Mouse (Mus musculus) MEL-GATA-1-ER (cell line): ENCODE data around the gene Slc24a3.

Experiments used
- DNase-seq: peaks from one replicate; pipeline ENCODE4 v3.0.0-alpha.2; 2012; ENCODE audit warnings: low read depth; ENCODE audit errors: extremely low read depth

Gene Slc24a3

GRCm38 (mm10) chr2:145420967-145421888 is 253.7 kb downstream of the Slc24a3 start:
- DNase-seq = no peak

GRCm38 (mm10) chr2:145421889-145422212 is 254.3 kb downstream of the Slc24a3 start:
- no peak for DNase-seq

- DNase-seq = no peak
These were observed 262.4 kb downstream of the Slc24a3 start for GRCm38 (mm10) chr2:145429982-145430381.

GRCm38 (mm10) chr2:145434068-145434467 is 266.5 kb downstream of the Slc24a3 start:
- no peak for DNase-seq

- no peak for DNase-seq
These were observed 270.8 kb downstream of the Slc24a3 start for GRCm38 (mm10) chr2:145438336-145438735.

- DNase-seq = no peak
These were observed 272.2 kb downstream of the Slc24a3 start for GRCm38 (mm10) chr2:145439755-145440154.

GRCm38 (mm10) chr2:145457106-145457747 is 289.7 kb downstream of the Slc24a3 start:
- DNase-seq = no peak

GRCm38 (mm10) chr2:145460854-145461423 is 293.4 kb downstream of the Slc24a3 start:
- no peak for DNase-seq

GRCm38 (mm10) chr2:145462253-145462652 is 294.7 kb downstream of the Slc24a3 start:
- no peak for DNase-seq

- no peak for DNase-seq
These were observed 301.3 kb downstream of the Slc24a3 start for GRCm38 (mm10) chr2:145468701-145469325.

- DNase-seq = no peak
These were observed 309.9 kb downstream of the Slc24a3 start for GRCm38 (mm10) chr2:145477484-145477883.

GRCm38 (mm10) chr2:145479676-145480075 is 312.1 kb downstream of the Slc24a3 start:
- no peak for DNase-seq

- DNase-seq = no peak
These were observed 332.7 kb downstream of the Slc24a3 start for GRCm38 (mm10) chr2:145500231-145500630.

GRCm38 (mm10) chr2:145501472-145501871 is 333.9 kb downstream of the Slc24a3 start:
- DNase-seq = no peak

GRCm38 (mm10) chr2:145507702-145508101 is 340.1 kb downstream of the Slc24a3 start:
- DNase-seq = no peak

GRCm38 (mm10) chr2:145510650-145511225 is 343.2 kb downstream of the Slc24a3 start:
- no peak for DNase-seq

GRCm38 (mm10) chr2:145515956-145516355 is 348.4 kb downstream of the Slc24a3 start:
- no peak for DNase-seq

GRCm38 (mm10) chr2:145517346-145517745 is 349.8 kb downstream of the Slc24a3 start:
- no peak for DNase-seq

- DNase-seq = no peak
These were observed 354.5 kb downstream of the Slc24a3 start for GRCm38 (mm10) chr2:145522017-145522416.

GRCm38 (mm10) chr2:145523381-145523780 is 355.8 kb downstream of the Slc24a3 start:
- DNase-seq = no peak

GRCm38 (mm10) chr2:145527151-145527550 is 359.6 kb downstream of the Slc24a3 start:
- DNase-seq = no peak
